Mouse (Mus musculus) right cerebral cortex, postnatal 36 days (tissue): ENCODE measurements at regions not wholly inside any gene's neighbourhood (a gene's known extent, or its start where the extent isn't known, plus 50 kb on each side); places are given as distances from the start of the nearest gene placed in this dataset.
"Not testable (repeated sequence)": the region's sequence is repeated elsewhere in the genome, so short reads cannot be mapped to it uniquely, and the experiment has no call there.

ENCODE experiments used
- DNase-seq, 2 experiments: peaks; one replicate each; pipeline ENCODE4 v3.0.0; 2022; ENCODE audit warnings: low spot score in 2 of 2, mixed read lengths in 1 of 2

DNA sequence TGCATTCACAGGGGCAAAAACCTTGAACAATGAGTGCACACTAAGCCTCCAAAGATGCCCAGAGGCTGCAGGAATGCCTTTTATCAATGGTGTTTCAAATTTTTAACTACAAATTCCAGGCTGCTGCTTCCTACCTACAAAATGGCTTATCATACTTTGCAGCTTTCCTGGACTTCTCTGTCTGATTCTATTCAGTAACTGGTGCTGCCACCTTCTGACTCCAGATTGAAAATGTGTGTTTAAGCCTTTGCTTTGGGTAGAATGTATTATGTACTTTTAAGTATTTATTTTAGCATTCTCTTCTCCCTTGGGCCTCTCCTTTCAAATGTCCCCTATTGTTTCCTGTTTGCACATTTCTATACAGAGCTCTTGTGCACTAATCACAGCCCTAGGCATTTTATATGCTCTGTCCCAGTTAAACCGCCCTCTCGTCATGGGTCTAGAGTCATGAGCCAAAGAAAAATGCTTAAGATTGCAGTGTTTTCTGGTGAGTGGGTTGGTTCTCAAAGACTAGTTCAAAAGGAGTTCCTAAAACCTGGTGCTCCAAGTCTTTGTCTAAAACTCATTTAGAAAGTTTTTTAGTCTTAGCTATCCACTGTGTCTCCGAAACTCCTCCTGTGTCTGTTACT is 472.3 kb upstream of the Dpp10 start:
- DNase-seq: peak; percentile 7 to 28

GRCm38 (mm10) chr1:124510492-124510891 is 465.1 kb upstream of the Dpp10 start:
- no peak for DNase-seq

GRCm38 (mm10) chr1:124488456-124488855 is 443.1 kb upstream of the Dpp10 start:
- no peak for DNase-seq

DNA sequence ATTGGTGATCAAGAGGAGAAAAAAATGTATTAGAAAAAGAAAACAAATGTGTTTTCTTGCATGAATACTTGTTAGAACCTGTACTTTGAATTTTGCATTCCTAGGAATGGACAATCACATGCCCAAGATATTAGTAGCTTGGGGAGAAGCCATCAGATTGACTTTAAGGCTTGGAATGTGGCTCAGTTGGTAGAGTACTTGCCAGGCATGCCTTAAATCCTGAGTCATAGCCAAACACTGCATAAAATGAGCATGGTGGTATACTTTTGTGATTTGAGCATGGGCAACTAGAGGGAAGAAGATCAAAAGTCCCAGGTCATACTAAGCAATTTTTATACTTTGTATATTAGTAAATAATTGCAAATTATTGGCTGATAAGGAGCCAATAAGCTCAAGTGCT is 442.6 kb upstream of the Dpp10 start:
- no peak for DNase-seq

- no peak for DNase-seq
Observed at GRCm38 (mm10) chr1:124450128-124450527, 404.8 kb upstream of the Dpp10 start.

DNA sequence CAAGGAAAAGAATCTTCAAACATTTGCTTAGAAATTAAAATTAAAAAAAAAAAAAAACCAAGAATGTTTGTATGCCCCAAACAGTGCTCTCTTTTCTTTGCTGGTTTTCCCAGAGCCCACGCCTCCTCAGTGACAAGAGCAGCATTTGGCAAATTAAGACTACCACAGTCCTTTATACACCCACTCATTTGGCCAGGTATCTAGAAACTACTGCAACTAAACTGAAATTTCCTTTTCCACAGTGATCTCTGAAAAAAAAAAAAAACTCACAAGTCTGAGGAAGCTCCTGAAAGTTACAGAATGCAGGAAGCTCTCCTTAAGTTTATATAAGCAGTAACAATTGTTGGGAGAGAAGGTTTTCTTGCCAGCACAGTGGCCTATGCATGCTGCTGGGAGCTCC is 394.2 kb upstream of the Dpp10 start:
- no peak for DNase-seq

- no peak for DNase-seq
Observed at GRCm38 (mm10) chr1:124435850-124436249, 390.5 kb upstream of the Dpp10 start.

DNA sequence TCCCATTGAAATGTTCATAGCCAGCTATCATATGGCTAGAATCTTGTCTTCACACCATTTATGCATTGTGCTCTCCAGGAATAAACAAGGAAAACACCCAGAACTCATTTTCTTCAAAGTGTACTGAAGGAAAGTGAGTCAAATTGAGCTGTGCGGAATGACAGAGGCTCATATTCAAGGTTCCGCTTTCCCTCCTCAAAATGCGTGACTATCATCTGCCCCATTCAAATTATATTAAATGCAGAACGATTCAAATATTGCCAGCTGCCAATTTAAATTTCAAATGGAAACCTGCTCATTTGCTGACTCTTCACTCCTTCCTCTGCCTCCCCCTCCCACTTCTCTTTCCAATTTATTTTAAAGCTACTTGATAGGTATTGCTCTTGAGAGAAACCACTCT is 384.2 kb upstream of the Dpp10 start:
- DNase-seq: no peak

- no peak for DNase-seq
Observed at GRCm38 (mm10) chr1:124416762-124417161, 371.4 kb upstream of the Dpp10 start.

GRCm38 (mm10) chr1:124410236-124410635 is 364.9 kb upstream of the Dpp10 start:
- no peak for DNase-seq

DNA sequence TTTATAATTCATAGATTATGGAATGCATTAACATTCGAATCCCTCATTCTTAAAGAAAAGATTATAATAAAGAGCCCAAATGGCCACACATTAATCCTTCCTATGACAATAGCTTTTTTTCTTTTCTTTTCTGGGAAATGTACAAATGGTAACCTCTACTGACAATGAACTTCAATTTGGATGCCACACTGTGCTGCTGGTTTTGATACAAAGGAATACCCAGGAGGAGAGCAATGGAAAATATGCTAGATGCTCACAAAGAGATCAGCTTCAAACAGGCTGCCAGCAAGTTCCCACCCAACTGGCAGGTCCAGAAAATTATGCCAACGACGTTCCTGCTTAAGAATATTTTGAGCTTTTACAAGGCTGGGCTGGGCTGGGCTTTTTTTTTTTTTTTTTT is 364.4 kb upstream of the Dpp10 start:
- DNase-seq: no peak

DNA sequence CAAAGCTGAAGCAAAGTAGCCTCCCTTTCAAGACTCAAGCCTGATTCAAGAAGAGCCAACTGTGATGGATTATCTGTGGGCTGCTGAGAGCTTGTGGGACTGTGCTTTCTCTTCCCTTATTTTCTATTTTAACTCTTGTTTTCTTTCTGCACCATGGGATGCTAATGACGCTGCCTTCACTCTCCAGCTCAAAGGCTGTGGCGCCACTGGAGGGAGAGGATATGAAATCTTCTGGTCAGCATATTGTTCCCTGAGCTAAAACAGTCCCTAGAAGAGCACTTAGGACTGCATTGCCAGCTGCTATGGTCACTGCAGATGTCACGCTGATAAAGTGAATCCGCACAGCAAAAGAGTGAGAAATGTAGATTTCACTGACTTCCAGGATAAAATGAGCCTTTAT is 324.2 kb upstream of the Dpp10 start:
- DNase-seq: no peak

GRCm38 (mm10) chr1:124348491-124348890 is 303.1 kb upstream of the Dpp10 start:
- DNase-seq: not testable (repeated sequence)

DNA sequence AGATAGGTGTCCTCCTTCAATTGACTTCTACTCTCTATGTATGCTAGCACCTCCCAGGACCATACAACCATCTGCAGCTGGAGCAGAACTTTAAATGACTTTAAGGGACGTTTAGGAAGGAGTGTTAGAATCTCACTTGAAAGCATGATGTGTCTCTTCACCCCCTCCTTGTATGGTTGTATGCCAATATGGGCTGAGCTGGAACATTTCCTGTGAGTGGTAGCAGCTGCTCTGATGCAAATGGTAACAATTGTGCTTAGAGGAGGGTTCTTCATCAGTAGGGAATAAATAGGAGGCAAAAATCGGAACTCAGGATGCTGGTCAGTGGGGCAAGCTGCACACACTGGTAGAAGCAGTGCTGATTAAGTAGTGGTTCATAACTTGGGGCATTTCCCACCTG is 294.1 kb upstream of the Dpp10 start:
- DNase-seq: no peak

DNA sequence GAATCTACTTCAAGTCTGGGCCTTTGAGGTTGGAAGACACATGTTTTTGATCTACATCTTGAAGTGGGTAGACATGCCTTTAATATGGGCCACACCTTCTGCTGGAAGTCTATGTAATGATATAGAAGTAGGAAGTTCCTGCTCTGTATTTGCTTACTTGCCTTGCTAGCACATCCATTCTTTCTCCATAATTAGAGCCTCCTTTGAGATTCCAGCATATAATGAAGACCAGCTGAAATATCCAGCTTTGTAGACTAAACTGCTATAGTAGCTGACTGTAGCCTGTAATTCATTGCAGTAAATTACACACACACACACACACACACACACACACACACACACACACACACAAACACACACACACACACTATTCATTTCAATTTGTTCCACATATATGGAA is 293.3 kb upstream of the Dpp10 start:
- DNase-seq: no peak

- DNase-seq: no peak
Observed at GRCm38 (mm10) chr1:124332294-124332693, 286.9 kb upstream of the Dpp10 start.
